Mouse (Mus musculus): ENCODE results near the gene Zcchc2.

DNA sequence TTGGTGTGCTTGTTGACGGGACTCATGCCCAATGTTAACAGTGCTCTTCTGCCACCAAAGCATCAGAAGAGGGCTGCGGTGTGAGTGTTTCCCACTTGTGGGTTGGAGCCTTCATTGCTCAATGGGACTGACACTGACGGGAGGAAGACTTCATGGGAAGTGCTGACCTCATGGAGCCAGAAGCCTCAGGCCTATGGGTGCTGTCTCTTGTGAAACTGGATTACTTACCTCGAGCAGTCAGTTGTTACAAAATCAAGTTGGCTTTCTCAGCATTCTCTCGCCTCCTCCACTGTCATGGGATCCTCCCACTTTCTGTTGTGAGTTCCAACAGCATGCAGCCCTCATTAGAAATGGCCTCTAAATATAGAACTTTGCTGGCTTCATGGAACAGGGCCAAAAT, 25.0 kb upstream of the Zcchc2 start:
- TF ChIP-seq ZKSCAN1 (IDR thresholded peaks at IDR 0.05; ENCODE audit: low read depth, low read length) (no peak), POLR2A (IDR thresholded peaks at IDR 0.05; ENCODE audit: control insufficient read depth in 1 of 2, insufficient read depth in 1 of 2, low read depth in 1 of 2, low read length in 2 of 2, poor library complexity in 1 of 2) (no peak), MAX (IDR thresholded peaks at IDR 0.05; ENCODE audit: low read length) (no peak), POLR2AphosphoS5 (IDR thresholded peaks at IDR 0.05; ENCODE audit: borderline replicate concordance, low read depth, low read length) (no peak), JUND (IDR thresholded peaks at IDR 0.05; ENCODE audit: low read depth, low read length) (no peak), HCFC1 (IDR thresholded peaks at IDR 0.05; ENCODE audit: low read depth, low read length) (no peak), CTCF (IDR thresholded peaks at IDR 0.05 in 2 of 3, conservative IDR thresholded peaks at IDR 0.05 in 1 of 3; ENCODE audit: control insufficient read depth in 1 of 3, insufficient read depth in 1 of 3, low read depth in 2 of 3, low read length in 3 of 3, poor library complexity in 1 of 3, severe bottlenecking in 1 of 3) (no peak), ETS1 (IDR thresholded peaks at IDR 0.05; ENCODE audit: low read depth, low read length) (no peak), MXI1 (IDR thresholded peaks at IDR 0.05; ENCODE audit: low read depth, low read length) (no peak)

Data from MEL (cell line).